12 mouse cellular contexts compared by ENCODE assay signal in the genomic region with DNA sequence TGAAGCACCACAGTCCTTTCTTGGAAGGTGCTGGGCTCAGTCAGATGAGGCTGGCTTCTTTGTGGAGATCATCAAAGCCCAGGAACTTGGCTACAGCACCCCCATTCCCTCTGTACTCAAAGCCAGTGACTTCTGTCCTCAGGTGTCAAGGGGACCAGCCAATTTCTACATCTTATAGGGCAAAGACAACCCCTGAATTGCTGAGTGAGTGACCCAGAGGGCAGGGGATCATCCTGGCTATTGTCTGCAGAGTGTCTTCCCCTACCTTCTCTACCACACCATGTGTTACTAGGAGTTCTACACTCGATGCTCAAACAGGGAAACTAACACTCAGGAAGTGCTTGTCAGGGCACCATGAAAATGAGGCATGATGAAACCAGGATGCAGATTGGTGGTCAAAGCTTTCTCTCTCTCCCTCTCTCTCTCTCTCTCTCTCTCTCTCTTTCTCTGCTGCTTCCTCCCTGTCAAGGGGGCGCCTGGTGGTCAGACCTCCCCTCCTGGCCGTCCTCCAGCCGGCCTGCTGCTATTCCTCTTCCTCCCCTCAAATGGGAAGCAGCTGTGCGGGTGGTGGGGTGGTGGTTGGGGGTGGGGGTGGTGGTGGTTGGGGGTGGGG. TPM values are rescaled to one million over a fixed set of nuclear protein-coding genes. Genes with fewer than 3 reads are reported as not detected.
DNase-seq lines count a peak whose midpoint lies in the region; ATAC-seq and TF ChIP-seq lines count a peak whose summit lies in the region.
"Had no signal": no experiment of that assay in that cellular context is flagged by ENCODE, and none has a peak within 500 bp of the region (broad histone marks: within the 10 kb centered on the region; RNA-seq: fewer than 3 reads in every experiment).

No protein-coding gene starts in this region.

- no peak for TF ChIP-seq POLR2A in thymus, adult 2 months (IDR thresholded peaks at IDR 0.05; ENCODE audit: control insufficient read depth, extremely low read depth, insufficient read depth, low read length, poor library complexity)

- H3K27ac ChIP-seq in kidney, embryonic 14.5 days (ENCODE audit: low read depth, low read length) = peak overlapping the region; percentile 89
- peak overlapping the region; percentile 8; the same call in 1 of the 2 replicates for H3K27ac ChIP-seq in thymus, adult 2 months (ENCODE audit: control insufficient read depth, insufficient read depth, low read length)
- peak overlapping the region; percentile 53 for H3K27ac ChIP-seq in intestine, embryonic 16.5 days (ENCODE audit: low read length)
- H3K27ac ChIP-seq: layer of hippocampus, adult 2 months had no signal

- H3K4me1 ChIP-seq in kidney, embryonic 14.5 days (ENCODE audit: control insufficient read depth, insufficient read depth, low read length) = peaks cover 26% of the 10 kb centered on the region
- H3K4me1 ChIP-seq in thymus, adult 2 months (replicated peaks; ENCODE audit: control insufficient read depth, insufficient read depth, low read length) = peaks cover 57% of the 10 kb centered on the region
- peaks cover 20% of the 10 kb centered on the region for H3K4me1 ChIP-seq in intestine, embryonic 16.5 days (ENCODE audit: control insufficient read depth, insufficient read depth, low read length)

- ATAC-seq in kidney, embryonic 14.5 days (ENCODE audit: low FRiP score, low TSS enrichment) = no peak
- no peak for ATAC-seq in intestine, embryonic 16.5 days

- no peak overlapping the region for H3K4me2 ChIP-seq in kidney, embryonic 14.5 days (replicated peaks; ENCODE audit: low read depth, low read length)
- no peak overlapping the region for H3K4me2 ChIP-seq in intestine, embryonic 16.5 days (ENCODE audit: low read depth, low read length)

- H3K36me3 ChIP-seq in kidney, embryonic 14.5 days (ENCODE audit: control insufficient read depth, insufficient read depth, low read length) = no peaks in the 10 kb centered on the region
- no peaks in the 10 kb centered on the region for H3K36me3 ChIP-seq in thymus, adult 2 months (ENCODE audit: control insufficient read depth, insufficient read depth, low read length)
- no peaks in the 10 kb centered on the region for H3K36me3 ChIP-seq in intestine, embryonic 16.5 days (ENCODE audit: control insufficient read depth, insufficient read depth, low read length)

- H3K4me3 ChIP-seq in kidney, embryonic 14.5 days (ENCODE audit: low read length) = no peak overlapping the region
- H3K4me3 ChIP-seq in thymus, adult 2 months (ENCODE audit: control insufficient read depth, insufficient read depth, low read length) = no peak overlapping the region
- H3K4me3 ChIP-seq in intestine, embryonic 16.5 days (ENCODE audit: low read length) = no peak overlapping the region
- H3K4me3 ChIP-seq: layer of hippocampus, adult 2 months had no signal

- TF ChIP-seq CTCF in thymus, adult 2 months (IDR thresholded peaks at IDR 0.05; ENCODE audit: borderline replicate concordance, control insufficient read depth, extremely low read depth, insufficient read depth, low read length, poor library complexity) = no peak

- WGBS in kidney, embryonic 14.5 days = 28% methylated on average over 5 of the region's 5 CpGs
- 9% methylated on average over 4 of the region's 5 CpGs for WGBS in thymus, adult 2 months
- 36% methylated on average over 5 of the region's 5 CpGs for WGBS in intestine, embryonic 16.5 days

- H3K9me3 ChIP-seq in kidney, embryonic 14.5 days (ENCODE audit: control insufficient read depth, low read length) = no peaks in the 10 kb centered on the region
- H3K9me3 ChIP-seq in intestine, embryonic 16.5 days (ENCODE audit: control insufficient read depth, low read length) = no peaks in the 10 kb centered on the region

- no peak overlapping the region for H3K9ac ChIP-seq in kidney, embryonic 14.5 days (ENCODE audit: low read depth, low read length)
- no peak overlapping the region for H3K9ac ChIP-seq in intestine, embryonic 16.5 days (ENCODE audit: low read depth, low read length)

- no peaks in the 10 kb centered on the region for H3K27me3 ChIP-seq in kidney, embryonic 14.5 days (ENCODE audit: control insufficient read depth, insufficient read depth, low read length)
- no peaks in the 10 kb centered on the region for H3K27me3 ChIP-seq in thymus, adult 2 months (ENCODE audit: control insufficient read depth, insufficient read depth, low read length)
- H3K27me3 ChIP-seq in intestine, embryonic 16.5 days (replicated peaks; ENCODE audit: control insufficient read depth, insufficient read depth, low read length) = no peaks in the 10 kb centered on the region

- DNase-seq in kidney, adult 11 months = no peak
- no peak for DNase-seq in thymus, adult 2 months
- no peak for DNase-seq in thymus, postnatal 10 days (ENCODE audit: low spot score in 2 of 2)
- DNase-seq in right cerebral cortex, adult 18-20 months = no peak
- DNase-seq in cerebellum, adult 11 months = no peak
- DNase-seq: cerebellum, adult 11-12 months; retina, postnatal 1 day; thymus, postnatal 25 days had no signal

RNA-seq across cellular contexts. Expression of gene Ccr7, which starts 21.5 kb away (rescaled TPM):
- 0.13 TPM in 1 of 2 replicates, not detected in the other for polyA plus RNA-seq in kidney, embryonic 14.5 days (2014; fragmentation: Nextera tagmentation; extraction: Ambion mirVana)
- 202 and 240 TPM in 2 replicates for polyA plus RNA-seq in thymus, adult 2 months (2012; rRNA removed)
- polyA plus RNA-seq in intestine, embryonic 16.5 days (2015; fragmentation: Nextera tagmentation; extraction: Ambion mirVana) = 0.36 and 0.64 TPM in 2 replicates
- polyA plus RNA-seq: midbrain, postnatal 0 days had no signal

RNA-seq across cellular contexts. Expression of gene Tns4, which starts 44.3 kb away (rescaled TPM):
- 0.11 and 0.20 TPM in 2 replicates for polyA plus RNA-seq in kidney, embryonic 14.5 days (2014; fragmentation: Nextera tagmentation; extraction: Ambion mirVana)
- polyA plus RNA-seq in thymus, adult 2 months (2012; rRNA removed) = 5.2 and 7.5 TPM in 2 replicates
- polyA plus RNA-seq in intestine, embryonic 16.5 days (2015; fragmentation: Nextera tagmentation; extraction: Ambion mirVana) = 0.65 and 1.3 TPM in 2 replicates

Comparison
In these comparisons a context has a peak if more than half of its experiments do, and no peak if none do; other contexts are left out.
1. H3K27ac ChIP-seq: peak in every context shown above with its lines; median percentile 89 in kidney, embryonic 14.5 days; 53 in intestine, embryonic 16.5 days; 8 in thymus, adult 2 months.
2. RNA of gene Ccr7, which starts 21.5 kb away (polyA plus RNA-seq): 202 to 240 TPM in thymus, adult 2 months; 0.36 to 0.64 TPM in intestine, embryonic 16.5 days and 0.13 TPM in kidney, embryonic 14.5 days; every median in the first group is over 100 times any median in the second.